Mouse (Mus musculus) heart, postnatal 0 days (tissue): ENCODE measurements around the gene Anks1. TPM values are rescaled to one million over a fixed set of nuclear protein-coding genes. Genes with fewer than 3 reads are reported as not detected.

ENCODE experiments used
- ATAC-seq: fragments of 200-750 bp; cut with Nextera tagmentation; 2 replicates; pipeline ENCODE4 v1.8.0; 2017; ENCODE audit warnings: low read depth, moderate number of reproducible peaks, moderate library complexity; ENCODE audit not compliant: insufficient read depth
- DNase-seq: peaks from one replicate; pipeline ENCODE4 v3.0.0-alpha.2; 2016; ENCODE audit warnings: low spot score
- H3K27ac ChIP-seq: fragments of 300-500 bp; sonication (generic); 2 replicates; pipeline ENCODE4 v1.5.1; 2014; ENCODE audit warnings: low read depth, mild to moderate bottlenecking
- H3K27me3 ChIP-seq: fragments of 300-500 bp; sonication (generic); 2 replicates; pipeline ENCODE4 v1.6.1; 2014; ENCODE audit warnings: low read length, mixed read lengths; ENCODE audit not compliant: control insufficient read depth, insufficient read depth
- H3K36me3 ChIP-seq: fragments of 300-500 bp; sonication (generic); replicated peaks from 2 replicates; pipeline ENCODE4 v1.6.1; 2014; ENCODE audit warnings: low read length, mixed read lengths; ENCODE audit not compliant: control insufficient read depth, insufficient read depth
- H3K4me1 ChIP-seq: fragments of 300-500 bp; sonication (generic); 2 replicates; pipeline ENCODE4 v1.6.1; 2014; ENCODE audit warnings: antibody characterized with exemption; ENCODE audit not compliant: control insufficient read depth, insufficient read depth
- H3K4me2 ChIP-seq: fragments of 300-500 bp; sonication (generic); 2 replicates; pipeline ENCODE4 v1.6.1; 2014; ENCODE audit warnings: low read depth, mild to moderate bottlenecking, low read length, moderate library complexity
- H3K4me3 ChIP-seq: fragments of 300-500 bp; sonication (generic); 2 replicates; pipeline ENCODE4 v1.5.1; 2014; ENCODE audit warnings: low read depth, low read length
- H3K9ac ChIP-seq: fragments of 300-500 bp; sonication (generic); replicated peaks from 2 replicates; pipeline ENCODE4 v1.6.1; 2014; ENCODE audit warnings: low read depth, low read length, mixed read lengths
- H3K9me3 ChIP-seq: fragments of 300-500 bp; sonication (generic); replicated peaks from 2 replicates; pipeline ENCODE4 v1.6.1; 2016; ENCODE audit warnings: low read length; ENCODE audit not compliant: control insufficient read depth
- CTCF ChIP-seq: IDR thresholded peaks from 2 replicates; pipeline ENCODE4 v1.5.1; 2016; ENCODE audit warnings: antibody characterized with exemption, control low read depth, low read depth
- EP300 ChIP-seq: IDR thresholded peaks from 2 replicates; pipeline ENCODE4 v1.6.1; 2016; ENCODE audit warnings: antibody characterized with exemption, low read depth
- WGBS: fragments of 180-500 bp; shearing (Covaris S2); extraction: QIAGEN DNeasy Blood & Tissue Kit; methylation state at CpG from one replicate; pipeline ENCODE4 v1.1.7; 2014; 5-methylcytosine and 5-hydroxymethylcytosine counted together
- polyA plus RNA-seq: library from polyadenylated mRNA; unstranded; fragments of >200 nt; fragmentation: Nextera tagmentation; extraction: Ambion mirVana; gene quantifications from 2 replicates; pipeline ENCODE4 v1.2.1, GENCODE M21; 2015
- total RNA-seq: library from RNA; depleted of rRNA; stranded (reverse); fragments of >200 nt; gene quantifications from 2 replicates; pipeline ENCODE4 v1.2.3, GENCODE M21; 2014; ENCODE audit warnings: low replicate concordance

The Anks1 gene
- total and polyA plus RNA-seq, 2 experiments from 2014 or later = 11.0 to 55.4 TPM

GRCm38 (mm10) chr17:28016056-28016797, 107.1 kb downstream of the Anks1 start:
- peak; percentile 66 for DNase-seq
- Histone ChIP-seq H3K4me2 (no peak overlapping the region), H3K27me3 (no peaks in the 10 kb centered on the region), H3K36me3 (no peaks in the 10 kb centered on the region; the same call in 1 of the 2 replicates), H3K4me1 (peaks cover 74% of the 10 kb centered on the region), H3K9me3 (no peaks in the 10 kb centered on the region), H3K9ac (0 out of 2 replicates have a peak overlapping the region, but pooled peaks have one; percentile 0), H3K27ac (peak overlapping the region; percentile 90), H3K4me3 (no peak overlapping the region)
- peak; percentile 22; the same call in 1 of the 2 replicates for ATAC-seq
- TF ChIP-seq EP300 = 0 out of 2 replicates have a peak, but pooled peaks have one; percentile 40
- TF ChIP-seq CTCF = no peak
- WGBS = 69% methylated on average over 8 of the region's 8 CpGs

GRCm38 (mm10) chr17:28018344-28018743, 109.2 kb downstream of the Anks1 start:
- no peak overlapping the region for H3K27ac ChIP-seq
- 62% methylated on average over 6 of the region's 6 CpGs for WGBS
- H3K36me3 ChIP-seq = no peaks in the 10 kb centered on the region
- no peak for ATAC-seq
- TF ChIP-seq CTCF (no peak), EP300 (no peak)
- no peaks in the 10 kb centered on the region for H3K27me3 ChIP-seq
- DNase-seq = no peak
- no peak overlapping the region for H3K4me3 ChIP-seq
- peaks cover 78% of the 10 kb centered on the region for H3K4me1 ChIP-seq
- H3K9me3 ChIP-seq = no peaks in the 10 kb centered on the region
- no peak overlapping the region for H3K9ac ChIP-seq
- no peak overlapping the region for H3K4me2 ChIP-seq

- ATAC-seq (no peak), DNase-seq (no peak)
- TF ChIP-seq CTCF (no peak), EP300 (no peak)
- Histone ChIP-seq H3K9me3 (no peaks in the 10 kb centered on the region), H3K9ac (no peak overlapping the region; the same call in 1 of the 2 replicates), H3K27me3 (no peaks in the 10 kb centered on the region), H3K4me2 (no peak overlapping the region), H3K36me3 (no peaks in the 10 kb centered on the region), H3K27ac (no peak overlapping the region), H3K4me3 (no peak overlapping the region), H3K4me1 (peaks cover 75% of the 10 kb centered on the region)
- WGBS = 60% methylated on average over 11 of the region's 11 CpGs
Observed at GRCm38 (mm10) chr17:28018776-28019175, 109.7 kb downstream of the Anks1 start.

GRCm38 (mm10) chr17:28019785-28020696, 110.9 kb downstream of the Anks1 start:
- H3K4me1 ChIP-seq = peaks cover 66% of the 10 kb centered on the region
- no peaks in the 10 kb centered on the region for H3K36me3 ChIP-seq
- H3K4me2 ChIP-seq = no peak overlapping the region
- DNase-seq = peak; percentile 39
- WGBS = 58% methylated on average over 21 of the region's 21 CpGs
- H3K9ac ChIP-seq = 0 out of 2 replicates have a peak overlapping the region, but pooled peaks have one; percentile 4
- peak; percentile 18 for ATAC-seq
- TF ChIP-seq EP300 = no peak
- no peak for TF ChIP-seq CTCF
- H3K27me3 ChIP-seq = no peaks in the 10 kb centered on the region
- peak overlapping the region; percentile 76 for H3K27ac ChIP-seq
- H3K4me3 ChIP-seq = no peak overlapping the region
- H3K9me3 ChIP-seq = no peaks in the 10 kb centered on the region

GRCm38 (mm10) chr17:28021911-28022310, 112.8 kb downstream of the Anks1 start:
- Histone ChIP-seq H3K9ac (no peak overlapping the region), H3K9me3 (no peaks in the 10 kb centered on the region), H3K36me3 (no peaks in the 10 kb centered on the region), H3K27ac (peak overlapping the region; percentile 58; the same call in 1 of the 2 replicates), H3K27me3 (no peaks in the 10 kb centered on the region), H3K4me2 (no peak overlapping the region), H3K4me3 (no peak overlapping the region), H3K4me1 (peaks cover 66% of the 10 kb centered on the region)
- DNase-seq = no peak
- 36% methylated on average over 10 of the region's 10 CpGs for WGBS
- TF ChIP-seq EP300 = no peak
- TF ChIP-seq CTCF = no peak
- peak; percentile 14; the same call in 1 of the 2 replicates for ATAC-seq
